Mouse (Mus musculus) cerebellum, adult 18-20 months (tissue): ENCODE measurements at regions not wholly inside any gene's neighbourhood (a gene's known extent, or its start where the extent isn't known, plus 50 kb on each side); places are given as distances from the start of the nearest gene placed in this dataset.

ENCODE experiments used
- DNase-seq, 2 experiments: peaks; one replicate each; pipeline ENCODE4 v3.0.0; 2021

GRCm38 (mm10) chr15:31087607-31088006 is 136.5 kb upstream of the Dap start:
- DNase-seq, result no peak

- DNase-seq, result peak; percentile 77 to 78
Observed at GRCm38 (mm10) chr15:31091916-31092570, 132.1 kb upstream of the Dap start.

- DNase-seq, result no peak
Observed at GRCm38 (mm10) chr15:31096206-31096605, 127.9 kb upstream of the Dap start.

GRCm38 (mm10) chr15:31097301-31097700 is 126.8 kb upstream of the Dap start:
- DNase-seq, result no peak

- DNase-seq, result no peak
Observed at GRCm38 (mm10) chr15:31104743-31105142, 119.4 kb upstream of the Dap start.

DNA sequence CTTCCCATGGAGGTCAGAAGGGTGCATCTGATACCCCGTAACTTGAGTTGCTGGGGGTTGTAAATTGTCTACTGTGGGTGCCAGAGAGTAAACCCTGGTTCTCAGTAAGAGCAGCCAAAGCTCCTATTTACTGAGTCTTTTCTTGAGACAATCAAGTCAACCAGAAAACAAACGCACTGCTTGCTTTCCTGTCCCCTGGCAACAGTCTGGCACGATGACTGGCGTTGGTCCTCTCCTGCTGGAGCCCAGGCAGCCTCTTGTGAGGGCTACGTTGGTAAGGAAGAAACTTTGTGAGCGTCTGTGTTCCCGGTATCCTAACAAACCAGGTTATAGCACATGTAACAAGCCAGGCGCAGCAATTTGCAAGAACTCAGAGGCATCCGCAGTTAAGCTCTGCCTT is 117.2 kb upstream of the Dap start:
- DNase-seq, result peak in 1 of 2 experiments; percentile 5

- DNase-seq, result no peak
Observed at GRCm38 (mm10) chr15:31113216-31113615, 110.9 kb upstream of the Dap start.

DNA sequence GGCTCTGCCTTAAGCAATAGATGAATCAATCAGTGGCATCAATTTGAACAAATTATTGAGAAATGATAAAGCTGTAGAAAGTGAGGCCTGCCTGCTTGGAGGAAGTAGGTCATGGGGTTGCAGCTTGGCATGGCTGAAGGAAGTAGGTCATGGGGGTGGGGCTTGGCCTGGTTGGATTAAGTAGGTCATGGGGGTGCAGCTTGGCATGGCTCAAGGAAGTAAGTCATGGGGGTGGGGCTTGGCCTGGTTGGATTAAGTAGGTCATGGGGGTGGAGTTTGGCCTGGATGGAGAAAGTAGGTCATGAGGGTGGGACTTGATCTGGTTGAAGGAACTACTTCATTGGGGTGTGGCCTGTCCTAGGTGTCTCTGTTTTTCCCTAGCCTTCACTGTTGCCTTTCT is 106.8 kb upstream of the Dap start:
- peak in 1 of 2 experiments; percentile 8 for DNase-seq

- no peak for DNase-seq
Observed at GRCm38 (mm10) chr15:31120147-31120546, 104.0 kb upstream of the Dap start.

GRCm38 (mm10) chr15:31125784-31126183 is 98.3 kb upstream of the Dap start:
- no peak for DNase-seq

DNA sequence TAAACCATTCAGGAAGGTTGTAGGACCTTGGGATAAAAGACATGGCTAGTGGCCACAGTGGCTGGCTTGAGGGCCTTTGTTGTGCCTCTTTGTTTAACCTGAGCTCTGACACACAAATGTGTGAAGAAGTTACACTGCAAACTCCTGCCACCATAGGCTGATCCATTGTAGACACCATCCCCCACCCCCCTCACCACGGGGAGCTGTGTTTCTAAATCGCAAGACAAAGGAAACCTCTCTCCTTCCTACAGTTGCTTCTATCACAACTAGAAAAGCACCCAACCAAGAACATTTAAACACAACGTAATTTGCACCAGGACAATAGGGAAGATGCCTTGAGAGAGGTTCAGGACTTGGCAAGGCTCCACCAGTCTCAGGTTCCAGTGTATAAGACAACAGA is 97.1 kb upstream of the Dap start:
- no peak for DNase-seq

GRCm38 (mm10) chr15:31134891-31135290 is 89.2 kb upstream of the Dap start:
- no peak for DNase-seq

DNA sequence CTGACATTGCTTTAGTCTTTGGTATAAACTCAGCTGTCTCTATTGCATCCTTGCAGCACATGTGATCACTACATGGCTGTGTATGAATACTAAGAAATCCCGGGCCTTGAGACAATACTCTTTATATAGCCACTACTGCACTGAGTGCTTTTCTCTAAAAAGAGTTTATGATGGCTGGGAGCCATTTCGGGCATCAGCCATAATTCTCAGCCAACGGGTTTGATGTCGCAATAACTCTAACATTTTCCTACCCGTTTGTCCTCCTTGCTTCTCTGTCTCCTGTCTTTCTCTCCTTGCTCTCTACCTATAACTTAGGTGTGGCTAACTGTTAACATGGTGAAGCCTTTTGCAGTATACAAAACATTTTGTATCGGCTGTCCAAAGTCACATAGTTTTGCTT is 85.5 kb upstream of the Dap start:
- DNase-seq, result no peak

DNA sequence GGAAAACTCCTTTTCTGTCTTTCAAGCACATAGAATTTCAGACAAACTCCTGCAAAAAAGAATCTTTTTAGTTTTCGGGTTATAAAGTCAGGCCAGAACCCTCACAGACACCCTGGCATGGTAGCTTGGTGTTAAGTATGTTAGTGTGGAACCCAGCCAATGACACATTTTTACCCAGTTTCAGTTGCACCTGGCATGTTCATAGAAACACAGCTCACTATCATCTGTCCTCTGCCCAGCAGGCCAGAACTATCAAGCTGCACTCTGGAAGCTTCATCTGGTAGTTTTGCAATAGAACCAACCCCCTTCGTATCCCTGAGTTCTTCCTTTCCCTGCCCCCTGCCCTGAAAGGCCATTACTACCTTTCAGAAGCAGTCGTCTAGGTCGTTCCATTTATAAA is 82.4 kb upstream of the Dap start:
- DNase-seq, result no peak

GRCm38 (mm10) chr15:31148251-31149145 is 75.6 kb upstream of the Dap start:
- peak; percentile 55 to 60 for DNase-seq

- DNase-seq, result peak; percentile 54 to 63
Observed at GRCm38 (mm10) chr15:31149855-31150254, 74.3 kb upstream of the Dap start.

DNA sequence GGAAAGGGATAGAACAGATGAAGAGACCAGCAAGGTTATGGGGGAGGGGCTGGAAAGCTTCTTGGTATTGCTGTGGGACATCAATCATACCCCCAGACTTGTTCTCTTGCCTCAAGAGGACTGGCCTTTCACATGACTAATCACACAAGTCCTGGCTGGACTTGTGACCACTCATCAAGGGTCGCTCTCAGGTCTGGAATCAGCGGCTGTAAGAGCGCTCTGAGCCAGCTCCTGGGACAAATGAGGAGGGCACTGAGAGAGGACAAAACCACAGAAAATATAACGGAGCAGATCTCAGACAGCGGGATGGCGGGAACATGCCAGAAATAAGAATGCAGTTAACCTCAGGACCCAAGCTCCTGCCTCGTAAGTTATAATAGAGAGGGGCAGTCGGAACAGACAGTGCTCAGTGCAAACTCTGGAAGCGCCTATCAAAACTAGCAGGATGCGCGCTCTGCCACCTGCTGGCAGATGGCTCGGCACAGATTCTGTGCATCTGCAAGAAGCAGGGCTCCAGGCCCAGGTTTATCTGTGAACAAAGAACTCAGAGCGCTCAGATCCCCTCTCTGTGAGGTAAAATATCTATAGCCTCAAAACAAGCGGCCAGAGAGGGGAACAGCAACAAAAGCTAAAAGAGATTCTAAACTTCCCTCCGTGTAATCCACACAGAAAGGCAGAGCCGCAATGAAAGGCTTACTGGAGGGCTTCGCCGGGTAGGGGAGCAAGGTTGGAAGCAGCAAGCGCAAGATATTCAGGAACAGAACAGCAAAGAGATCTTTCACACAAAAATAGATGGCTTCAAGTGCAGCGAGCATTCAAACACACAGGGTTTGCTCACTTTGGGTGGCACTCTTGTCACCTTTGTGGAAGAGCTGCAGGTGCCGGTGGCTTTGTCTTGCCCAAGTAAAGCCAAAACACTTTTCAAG is 73.3 kb upstream of the Dap start:
- DNase-seq, result peak; percentile 72 to 74

DNA sequence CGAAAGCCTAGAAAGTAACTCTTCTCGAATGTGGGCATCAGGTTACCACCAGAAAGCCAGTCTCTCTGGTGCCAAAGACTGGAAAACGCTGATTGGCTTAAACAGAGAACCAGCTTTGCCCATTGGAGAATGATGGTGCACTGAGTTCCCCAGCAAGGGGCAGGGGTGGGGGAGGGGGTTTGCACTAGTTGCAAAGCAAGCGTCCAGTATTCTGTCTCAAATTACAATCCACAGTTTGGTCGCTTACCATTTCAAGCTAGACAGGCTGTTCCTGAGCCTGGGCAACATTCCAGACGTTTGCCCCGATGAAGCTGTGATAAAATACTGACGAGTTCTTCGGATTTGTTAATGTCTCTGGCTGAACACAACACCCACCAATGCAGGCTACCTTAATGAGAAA is 69.0 kb upstream of the Dap start:
- DNase-seq, result no peak

GRCm38 (mm10) chr15:31166543-31167105 is 57.5 kb upstream of the Dap start:
- DNase-seq, result no peak

- DNase-seq, result no peak
Observed at GRCm38 (mm10) chr15:31167506-31167905, 56.6 kb upstream of the Dap start.

DNA sequence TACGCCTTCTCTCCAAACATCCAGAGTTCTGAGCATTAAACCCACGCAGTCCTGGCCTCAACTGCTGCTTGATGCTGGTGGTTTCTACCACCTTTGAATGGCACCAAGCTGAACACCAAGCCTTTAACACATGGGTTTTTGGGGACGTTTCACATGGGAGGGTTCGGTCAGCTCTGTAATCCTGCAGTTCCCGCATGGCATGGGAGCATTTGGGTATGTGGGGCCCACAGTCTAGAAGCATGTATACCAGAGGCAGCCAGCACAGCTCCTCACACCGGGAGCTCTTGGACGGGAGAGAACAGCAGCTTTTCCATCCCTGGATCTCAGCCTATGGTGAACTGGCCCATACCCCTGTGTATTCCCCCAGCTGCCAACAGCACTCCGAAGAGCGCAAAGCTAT is 55.9 kb upstream of the Dap start:
- no peak for DNase-seq

GRCm38 (mm10) chr15:31173309-31174115 is 50.6 kb upstream of the Dap start:
- DNase-seq, result no peak
